Mouse (Mus musculus): Measurements from ENCODE around the gene Ndufa13. TPM values are rescaled to one million over a fixed set of nuclear protein-coding genes. Genes with fewer than 3 reads are reported as not detected.

Gene Ndufa13
- polyA plus RNA-seq, 1 experiment: 277 TPM

DNA sequence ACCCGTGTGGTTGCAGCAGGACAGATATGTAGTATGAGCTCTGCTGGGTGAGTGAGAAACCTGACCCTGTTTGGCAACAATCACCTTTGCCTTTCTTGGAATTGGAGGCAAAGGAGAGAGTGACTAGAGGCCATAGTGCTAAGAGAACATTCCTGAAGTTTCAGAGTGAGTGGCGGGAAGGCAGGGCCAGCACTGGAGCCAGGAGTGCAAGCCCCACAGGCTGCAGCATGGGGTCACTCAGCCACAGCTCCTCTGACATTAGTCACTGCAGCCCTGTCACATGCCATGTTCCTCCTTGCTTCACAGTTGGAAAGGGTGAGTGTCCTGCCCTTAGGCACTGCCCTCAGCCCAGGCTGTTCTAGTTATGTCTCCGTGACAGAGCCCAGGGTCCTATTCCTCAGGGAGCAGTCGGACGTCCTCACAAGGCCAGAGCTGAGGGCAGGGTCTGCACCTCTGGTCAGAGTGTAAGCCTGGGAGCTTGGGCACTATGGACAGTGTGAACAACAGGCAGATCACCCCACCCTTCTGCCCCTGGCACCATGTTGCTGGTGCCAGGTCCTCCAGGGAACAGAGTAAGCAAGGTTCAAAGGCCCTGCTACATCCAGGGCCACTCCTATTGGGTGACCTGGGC is 34.5 kb downstream of the Ndufa13 start:
- Histone ChIP-seq H3K27me3 (ENCODE audit: control insufficient read depth, insufficient read depth, insufficient read length) (no peaks in the 10 kb centered on the region), H3K4me2 (ENCODE audit: low read depth) (no peak overlapping the region), H3K79me2 (ENCODE audit: control insufficient read depth, insufficient read depth) (no peaks in the 10 kb centered on the region), H3K4me3 (no peak overlapping the region), H3K36me3 (ENCODE audit: control insufficient read depth, insufficient read depth) (no peaks in the 10 kb centered on the region), H3ac (ENCODE audit: control insufficient read depth, insufficient read length) (no peak overlapping the region)
- no peak for TF ChIP-seq MAX (IDR thresholded peaks at IDR 0.05; ENCODE audit: low read depth)
- no peak for TF ChIP-seq REST (IDR thresholded peaks at IDR 0.05; ENCODE audit: insufficient read depth, insufficient read length)
- no peak for TF ChIP-seq SRF (IDR thresholded peaks at IDR 0.05; ENCODE audit: control insufficient read depth, insufficient read length, low read depth)
- no peak for TF ChIP-seq TCF12 (IDR thresholded peaks at IDR 0.05; ENCODE audit: insufficient read depth, poor library complexity, severe bottlenecking)
- TF ChIP-seq MYOD1 (IDR thresholded peaks at IDR 0.05; ENCODE audit: control insufficient read depth in 1 of 3, insufficient read length in 2 of 3, low read depth in 2 of 3): no peak
- TF ChIP-seq POLR2AphosphoS2 (IDR thresholded peaks at IDR 0.05; ENCODE audit: insufficient read length, low read depth): no peak
- no peak for TF ChIP-seq TCF3 (IDR thresholded peaks at IDR 0.05; ENCODE audit: insufficient read length, low read depth)
- no peak for TF ChIP-seq USF1 (IDR thresholded peaks at IDR 0.05; ENCODE audit: low read depth)
- TF ChIP-seq MYOG (IDR thresholded peaks at IDR 0.05; ENCODE audit: control insufficient read depth in 1 of 3, insufficient read depth in 1 of 3, insufficient read length in 2 of 3, low read depth in 2 of 3): no peak
- TF ChIP-seq E2F4 (IDR thresholded peaks at IDR 0.05; ENCODE audit: insufficient read depth): no peak
- TF ChIP-seq POLR2A (IDR thresholded peaks at IDR 0.05; ENCODE audit: insufficient read length, low read depth): no peak
- no peak for TF ChIP-seq CEBPB (IDR thresholded peaks at IDR 0.05; ENCODE audit: insufficient read depth, poor library complexity, severe bottlenecking)

GRCm38 (mm10) chr8:69864180-69864579 is 38.2 kb downstream of the Ndufa13 start:
- no peaks in the 10 kb centered on the region for H3K27me3 ChIP-seq (ENCODE audit: control insufficient read depth, insufficient read depth, insufficient read length)
- no peak overlapping the region for H3K4me2 ChIP-seq (ENCODE audit: low read depth)
- H3K36me3 ChIP-seq (ENCODE audit: control insufficient read depth, insufficient read depth): no peaks in the 10 kb centered on the region
- H3K79me2 ChIP-seq (ENCODE audit: control insufficient read depth, insufficient read depth): no peaks in the 10 kb centered on the region
- H3ac ChIP-seq (ENCODE audit: control insufficient read depth, insufficient read length): no peak overlapping the region
- no peak overlapping the region for H3K4me3 ChIP-seq
- no peak for TF ChIP-seq SRF (IDR thresholded peaks at IDR 0.05; ENCODE audit: control insufficient read depth, insufficient read length, low read depth)
- TF ChIP-seq POLR2A (IDR thresholded peaks at IDR 0.05; ENCODE audit: insufficient read length, low read depth): no peak
- peak in 1 of 3 experiments; percentile 7 for TF ChIP-seq MYOD1 (IDR thresholded peaks at IDR 0.05; ENCODE audit: control insufficient read depth in 1 of 3, insufficient read length in 2 of 3, low read depth in 2 of 3)

DNA sequence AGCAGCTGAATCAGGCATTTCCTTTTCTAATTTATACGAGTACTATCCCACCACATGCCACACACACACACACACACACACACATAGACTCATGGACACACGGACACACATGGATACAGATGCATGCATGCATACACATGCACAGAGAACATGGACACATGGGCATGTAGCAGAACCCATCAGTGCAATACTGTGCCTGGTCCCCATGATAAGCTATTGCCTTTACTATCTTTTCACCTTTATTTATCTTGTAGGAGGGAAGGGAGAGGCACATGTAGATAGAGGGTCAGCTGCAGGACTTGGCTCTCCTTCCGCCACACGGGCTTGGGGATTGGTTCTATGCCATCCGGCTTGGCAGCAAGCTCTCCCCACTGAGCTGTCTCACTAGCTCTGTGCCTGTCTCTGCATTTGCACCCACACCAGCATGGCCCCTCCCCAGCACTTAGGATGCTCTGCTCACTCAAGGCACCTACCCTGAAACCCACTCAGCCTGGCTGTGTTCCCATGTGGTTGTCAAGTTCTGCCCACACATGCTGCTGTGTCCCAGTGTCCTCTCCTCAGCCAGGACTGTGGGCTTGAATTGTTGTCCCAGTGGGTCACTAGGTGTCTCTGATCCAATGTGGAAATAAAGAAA is 38.9 kb downstream of the Ndufa13 start:
- TF ChIP-seq MYOG (IDR thresholded peaks at IDR 0.05; ENCODE audit: control insufficient read depth in 1 of 3, insufficient read depth in 1 of 3, insufficient read length in 2 of 3, low read depth in 2 of 3): no peak
- TF ChIP-seq USF1 (IDR thresholded peaks at IDR 0.05; ENCODE audit: low read depth): no peak
- Histone ChIP-seq H3K36me3 (ENCODE audit: control insufficient read depth, insufficient read depth) (no peaks in the 10 kb centered on the region), H3K4me2 (ENCODE audit: low read depth) (no peak overlapping the region), H3K79me2 (ENCODE audit: control insufficient read depth, insufficient read depth) (no peaks in the 10 kb centered on the region), H3K27me3 (ENCODE audit: control insufficient read depth, insufficient read depth, insufficient read length) (no peaks in the 10 kb centered on the region), H3ac (ENCODE audit: control insufficient read depth, insufficient read length) (no peak overlapping the region), H3K4me3 (no peak overlapping the region)

GRCm38 (mm10) chr8:69861251-69861650 is 41.1 kb downstream of the Ndufa13 start:
- no peaks in the 10 kb centered on the region for H3K27me3 ChIP-seq (ENCODE audit: control insufficient read depth, insufficient read depth, insufficient read length)

DNA sequence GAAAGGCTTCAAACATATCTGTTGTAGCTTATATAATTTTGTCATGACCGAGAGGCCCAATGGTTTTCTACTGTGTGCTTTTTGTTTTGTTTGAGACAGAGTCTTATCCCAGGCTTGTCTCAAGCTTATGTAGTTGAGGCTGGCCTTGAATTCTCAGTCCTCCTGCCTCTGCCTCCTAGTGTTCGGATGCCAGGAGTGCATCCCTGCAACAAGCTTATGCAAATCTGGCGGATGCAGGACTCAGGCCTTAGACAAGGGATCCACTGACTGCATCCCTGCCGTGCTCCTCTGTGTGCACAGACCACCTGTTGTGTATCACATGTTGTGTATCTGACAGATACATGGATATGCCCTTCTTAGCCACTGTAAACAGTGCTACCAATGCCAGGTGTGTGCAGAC is 41.6 kb downstream of the Ndufa13 start:
- H3K36me3 ChIP-seq (ENCODE audit: control insufficient read depth, insufficient read depth): no peaks in the 10 kb centered on the region
- H3K79me2 ChIP-seq (ENCODE audit: control insufficient read depth, insufficient read depth): no peaks in the 10 kb centered on the region
- no peak overlapping the region for H3K4me2 ChIP-seq (ENCODE audit: low read depth)
- TF ChIP-seq CEBPB (IDR thresholded peaks at IDR 0.05; ENCODE audit: insufficient read depth, poor library complexity, severe bottlenecking) (no peak), MYOD1 (IDR thresholded peaks at IDR 0.05; ENCODE audit: control insufficient read depth in 1 of 3, insufficient read length in 2 of 3, low read depth in 2 of 3) (no peak), SRF (IDR thresholded peaks at IDR 0.05; ENCODE audit: control insufficient read depth, insufficient read length, low read depth) (no peak), USF1 (IDR thresholded peaks at IDR 0.05; ENCODE audit: low read depth) (no peak), POLR2A (IDR thresholded peaks at IDR 0.05; ENCODE audit: insufficient read length, low read depth) (no peak), TCF3 (IDR thresholded peaks at IDR 0.05; ENCODE audit: insufficient read length, low read depth) (no peak), TCF12 (IDR thresholded peaks at IDR 0.05; ENCODE audit: insufficient read depth, poor library complexity, severe bottlenecking) (no peak), E2F4 (IDR thresholded peaks at IDR 0.05; ENCODE audit: insufficient read depth) (no peak), MYOG (IDR thresholded peaks at IDR 0.05; ENCODE audit: control insufficient read depth in 1 of 3, insufficient read depth in 1 of 3, insufficient read length in 2 of 3, low read depth in 2 of 3) (no peak), MAX (IDR thresholded peaks at IDR 0.05; ENCODE audit: low read depth) (no peak), POLR2AphosphoS2 (IDR thresholded peaks at IDR 0.05; ENCODE audit: insufficient read length, low read depth) (no peak), REST (IDR thresholded peaks at IDR 0.05; ENCODE audit: insufficient read depth, insufficient read length) (no peak)
- no peak overlapping the region for H3ac ChIP-seq (ENCODE audit: control insufficient read depth, insufficient read length)
- no peaks in the 10 kb centered on the region for H3K27me3 ChIP-seq (ENCODE audit: control insufficient read depth, insufficient read depth, insufficient read length)
- H3K4me3 ChIP-seq: no peak overlapping the region

More at GRCm38 (mm10) chr8:69861251-69861650, 41.1 kb downstream of the Ndufa13 start:
- no peak overlapping the region for H3ac ChIP-seq (ENCODE audit: control insufficient read depth, insufficient read length)
- no peaks in the 10 kb centered on the region for H3K36me3 ChIP-seq (ENCODE audit: control insufficient read depth, insufficient read depth)
- TF ChIP-seq POLR2AphosphoS2 (IDR thresholded peaks at IDR 0.05; ENCODE audit: insufficient read length, low read depth): no peak
- no peak for TF ChIP-seq REST (IDR thresholded peaks at IDR 0.05; ENCODE audit: insufficient read depth, insufficient read length)
- no peak for TF ChIP-seq MAX (IDR thresholded peaks at IDR 0.05; ENCODE audit: low read depth)
- TF ChIP-seq POLR2A (IDR thresholded peaks at IDR 0.05; ENCODE audit: insufficient read length, low read depth): no peak
- no peak for TF ChIP-seq E2F4 (IDR thresholded peaks at IDR 0.05; ENCODE audit: insufficient read depth)
- no peak for TF ChIP-seq CEBPB (IDR thresholded peaks at IDR 0.05; ENCODE audit: insufficient read depth, poor library complexity, severe bottlenecking)
- TF ChIP-seq TCF3 (IDR thresholded peaks at IDR 0.05; ENCODE audit: insufficient read length, low read depth): no peak
- TF ChIP-seq SRF (IDR thresholded peaks at IDR 0.05; ENCODE audit: control insufficient read depth, insufficient read length, low read depth): no peak
- no peak for TF ChIP-seq MYOG (IDR thresholded peaks at IDR 0.05; ENCODE audit: control insufficient read depth in 1 of 3, insufficient read depth in 1 of 3, insufficient read length in 2 of 3, low read depth in 2 of 3)
- no peak for TF ChIP-seq USF1 (IDR thresholded peaks at IDR 0.05; ENCODE audit: low read depth)
- no peak for TF ChIP-seq TCF12 (IDR thresholded peaks at IDR 0.05; ENCODE audit: insufficient read depth, poor library complexity, severe bottlenecking)
- TF ChIP-seq MYOD1 (IDR thresholded peaks at IDR 0.05; ENCODE audit: control insufficient read depth in 1 of 3, insufficient read length in 2 of 3, low read depth in 2 of 3): no peak
- no peak overlapping the region for H3K4me3 ChIP-seq
- no peaks in the 10 kb centered on the region for H3K79me2 ChIP-seq (ENCODE audit: control insufficient read depth, insufficient read depth)
- no peak overlapping the region for H3K4me2 ChIP-seq (ENCODE audit: low read depth)

Measured in myocyte (in vitro differentiated cells).